Mouse (Mus musculus): ENCODE measurements at regions not wholly inside any gene's neighbourhood (a gene's known extent, or its start where the extent isn't known, plus 50 kb on each side); places are given as distances from the start of the nearest gene placed in this dataset.

DNA sequence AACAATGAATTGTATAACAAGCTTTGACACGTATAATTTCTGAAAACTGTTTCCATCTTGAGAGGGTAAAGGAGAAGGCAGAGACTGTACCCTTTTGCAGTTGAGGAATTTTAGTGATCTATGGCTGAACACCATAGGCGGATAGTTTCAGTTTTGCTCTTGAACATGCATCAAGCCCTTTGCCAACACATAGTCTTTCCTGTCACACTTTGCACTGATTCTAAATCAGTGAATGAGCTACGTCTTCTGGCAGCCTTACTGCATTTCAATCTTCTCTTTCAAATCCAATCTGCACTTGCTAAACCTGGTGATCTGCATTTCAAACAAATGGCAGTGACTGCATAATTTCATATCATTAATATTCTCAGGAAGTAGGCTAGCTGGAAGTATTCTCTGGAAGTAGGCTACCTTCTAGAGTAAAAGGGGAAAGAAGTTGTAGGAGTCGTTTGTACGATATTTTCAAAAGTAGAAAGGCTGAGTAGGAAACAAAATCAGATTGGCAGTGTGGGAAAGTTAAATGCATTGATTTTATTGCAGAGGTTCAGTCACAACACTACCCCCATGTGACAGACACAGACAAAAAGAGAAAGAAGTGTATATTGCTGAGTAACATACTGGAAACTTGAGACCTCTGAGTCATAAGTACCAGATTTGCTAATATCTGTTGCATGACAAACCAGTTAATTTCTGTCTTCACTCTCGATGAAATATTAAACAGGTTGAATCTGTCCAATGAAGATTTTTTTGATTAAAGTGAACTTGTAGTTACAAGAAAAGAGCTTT, 983.3 kb upstream of the Nr2f1 start:
- ATAC-seq (ENCODE audit: low TSS enrichment): peak; percentile 83

- ATAC-seq (ENCODE audit: low TSS enrichment): no peak
These were observed 959.2 kb upstream of the Nr2f1 start for GRCm38 (mm10) chr13:79158757-79159156.

DNA sequence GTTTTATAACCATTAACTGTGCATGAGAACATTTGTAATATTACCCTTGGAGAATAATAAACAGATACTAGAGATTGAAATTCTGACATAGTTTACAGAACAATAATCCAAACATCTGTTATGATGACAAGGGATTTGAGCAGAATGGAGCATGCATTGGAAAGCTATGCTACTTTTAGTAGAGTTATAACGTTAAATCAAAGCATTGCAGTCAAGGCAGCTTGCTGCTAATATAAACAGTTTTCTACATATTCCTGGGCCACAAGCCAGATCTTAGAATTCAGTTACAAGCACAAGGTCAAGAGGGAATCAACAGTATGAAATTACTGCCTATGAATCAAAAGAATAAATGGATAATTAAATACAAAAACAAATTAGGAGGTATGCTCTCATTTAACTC, 943.3 kb upstream of the Nr2f1 start:
- no peak for ATAC-seq (ENCODE audit: low TSS enrichment)

DNA sequence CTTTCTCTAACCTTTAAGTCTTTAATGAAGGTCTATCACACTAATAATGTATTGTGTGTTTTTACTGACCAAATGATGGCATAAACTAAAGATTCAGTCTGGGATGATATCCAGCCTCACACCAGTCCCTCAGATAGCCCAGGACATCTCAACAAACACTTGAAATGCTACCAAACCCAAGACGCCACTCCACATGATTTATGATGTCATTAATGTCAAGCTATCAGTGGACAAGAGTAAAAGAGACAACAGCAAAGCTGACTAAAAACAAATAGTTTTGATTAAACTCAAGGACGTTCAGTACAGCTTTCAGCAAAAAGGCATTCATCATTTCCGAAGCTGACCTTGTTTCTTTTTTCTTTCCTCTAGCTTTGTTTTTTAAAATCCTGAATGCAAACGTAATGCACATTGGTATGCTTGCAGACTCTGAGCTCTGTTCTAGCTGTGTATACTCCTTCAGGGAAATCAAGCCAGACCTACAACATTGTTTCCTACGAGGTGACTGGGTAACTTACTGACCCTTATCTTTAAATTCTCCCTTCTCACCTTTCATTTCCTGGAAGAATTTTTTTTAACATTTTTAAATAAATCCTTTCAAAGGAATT, 941.9 kb upstream of the Nr2f1 start:
- no peak for ATAC-seq (ENCODE audit: low TSS enrichment)

DNA sequence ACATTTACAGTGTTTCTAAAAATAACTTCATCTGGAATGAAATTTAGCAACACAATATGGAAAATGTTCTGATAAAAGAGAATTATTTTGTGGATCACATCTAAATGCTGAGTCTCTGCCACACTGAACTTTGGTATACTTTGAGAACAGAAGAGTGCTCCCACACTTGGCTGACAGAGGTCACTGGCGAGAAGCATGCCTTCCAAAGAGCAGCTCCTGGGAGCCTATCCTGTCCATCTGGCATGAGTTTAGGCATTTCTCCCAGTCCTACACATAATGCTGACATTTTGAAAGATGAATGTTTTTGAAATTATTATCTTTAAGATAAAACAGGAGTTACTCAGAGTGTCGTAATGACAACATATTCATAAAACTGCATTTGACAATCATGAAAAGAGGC, 939.2 kb upstream of the Nr2f1 start:
- ATAC-seq (ENCODE audit: low TSS enrichment): peak; percentile 31; the same call in 1 of the 2 replicates

DNA sequence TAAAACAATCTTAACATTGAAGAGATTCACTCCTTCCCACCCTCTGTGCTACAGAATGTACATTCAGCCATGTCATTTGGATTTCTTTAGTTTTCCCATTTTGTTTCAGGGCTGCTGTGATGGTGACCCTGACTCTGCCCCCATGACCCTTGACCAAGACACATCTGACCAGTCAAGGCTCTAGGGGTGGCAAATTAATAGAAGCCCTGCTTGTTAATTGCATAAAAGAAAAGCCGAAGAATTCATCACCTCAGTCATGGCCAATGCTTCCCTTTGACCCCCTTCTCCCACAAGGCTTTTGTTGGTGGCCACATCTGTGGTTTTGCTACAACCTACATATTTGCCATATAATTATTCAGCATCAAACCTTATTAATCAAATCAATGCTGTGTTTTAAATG, 937.2 kb upstream of the Nr2f1 start:
- no peak for ATAC-seq (ENCODE audit: low TSS enrichment)
